Mouse (Mus musculus) heart, postnatal 4 days (tissue): ENCODE measurements around the gene Cotl1. TPM values are rescaled to one million over a fixed set of nuclear protein-coding genes. Genes with fewer than 3 reads are reported as not detected.

Experiments
- DNase-seq: peaks from one replicate; pipeline ENCODE4 v3.0.0; 2021
- total RNA-seq, 2 experiments: library from RNA; stranded (reverse); gene quantifications; 2 replicates each; pipeline ENCODE4 v1.2.3; 2021

The Cotl1 gene
- total RNA-seq, 2 experiments from 2014 or later: 51.5 to 56.0 TPM

DNA sequence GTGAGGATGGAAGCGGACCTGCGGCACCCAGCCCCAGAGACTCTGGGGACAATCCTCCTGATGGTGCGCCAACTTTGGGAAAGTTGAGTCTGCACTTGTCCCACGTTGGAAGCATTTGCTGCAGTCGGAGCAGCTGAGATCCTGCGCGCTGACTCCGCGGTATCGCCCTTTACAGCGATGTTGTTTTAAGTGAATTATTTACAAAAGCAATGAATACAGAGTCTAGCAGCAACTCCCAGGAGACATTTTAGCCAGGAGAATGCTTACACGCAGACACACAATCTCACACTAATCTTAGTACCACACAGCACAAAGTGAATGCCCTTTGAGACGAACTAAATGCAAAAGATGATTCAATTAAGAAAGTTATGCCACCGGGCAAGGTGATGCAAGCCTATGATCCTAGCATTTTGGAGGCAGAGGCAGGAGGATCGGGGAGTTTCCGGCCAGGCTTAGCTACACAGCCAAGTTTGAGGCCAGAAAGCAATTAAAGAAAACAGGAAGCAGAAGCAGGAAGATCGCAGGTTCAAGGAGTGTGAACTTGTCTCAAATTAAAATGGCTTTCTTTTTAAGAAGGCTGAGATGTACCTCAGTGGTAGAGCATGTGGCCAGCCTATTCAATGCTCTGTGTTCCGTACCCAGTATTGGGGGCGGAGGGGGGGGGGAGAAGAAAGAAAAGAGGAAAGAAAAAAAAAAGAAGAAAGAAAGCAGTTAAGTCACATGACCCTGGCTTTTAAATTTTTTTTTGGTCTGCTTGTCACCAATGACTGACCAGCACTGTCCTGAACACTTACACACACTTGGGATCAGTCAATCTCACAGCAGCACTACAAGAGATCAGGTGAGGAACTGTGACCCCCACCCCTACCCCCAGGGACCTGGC is 2.0 kb downstream of the Cotl1 start:
- DNase-seq: no peak

GRCm38 (mm10) chr8:119837553-119838071 is 2.7 kb downstream of the Cotl1 start:
- DNase-seq: peak; percentile 33

DNA sequence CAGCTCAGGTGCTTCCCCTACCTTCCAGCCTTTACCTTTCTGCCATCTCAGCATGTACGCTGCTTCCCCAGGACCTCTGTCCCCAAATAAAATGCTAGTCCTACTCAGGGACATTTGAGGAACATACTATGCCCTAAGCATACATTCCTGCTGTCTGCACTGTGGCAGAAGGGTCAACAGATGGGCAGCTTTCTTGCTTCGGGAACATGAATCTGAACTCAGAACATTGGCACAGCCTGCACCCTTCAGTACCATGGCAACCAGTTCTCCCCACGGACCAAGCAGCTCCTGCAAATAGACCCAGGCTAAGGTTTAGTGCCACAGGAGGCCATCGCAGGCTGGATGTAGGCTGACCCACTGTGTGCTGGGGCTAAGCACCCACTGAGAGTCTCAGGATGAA is 3.5 kb downstream of the Cotl1 start:
- DNase-seq: no peak

- peak; percentile 34 for DNase-seq
Observed at GRCm38 (mm10) chr8:119835270-119835669, 5.1 kb downstream of the Cotl1 start.

DNA sequence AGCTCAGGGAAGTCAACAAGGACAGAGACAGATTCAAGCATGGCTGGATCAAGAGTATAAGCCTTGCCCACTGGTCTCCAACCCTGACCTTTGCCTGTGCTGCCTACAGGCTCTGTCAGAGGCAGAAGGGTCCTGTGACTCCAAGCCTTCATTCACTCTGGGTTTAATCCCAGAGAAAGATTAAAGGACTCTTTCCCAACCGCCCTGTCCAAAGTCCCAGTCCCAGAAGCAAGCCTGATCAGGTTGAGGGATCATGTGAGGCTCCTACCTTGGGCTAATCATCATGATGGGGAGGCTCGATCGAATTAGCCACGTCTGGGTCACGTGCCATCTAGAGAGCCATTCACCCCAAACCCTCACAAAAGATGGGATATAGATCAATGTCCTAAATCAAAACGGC is 5.7 kb downstream of the Cotl1 start:
- DNase-seq: no peak

DNA sequence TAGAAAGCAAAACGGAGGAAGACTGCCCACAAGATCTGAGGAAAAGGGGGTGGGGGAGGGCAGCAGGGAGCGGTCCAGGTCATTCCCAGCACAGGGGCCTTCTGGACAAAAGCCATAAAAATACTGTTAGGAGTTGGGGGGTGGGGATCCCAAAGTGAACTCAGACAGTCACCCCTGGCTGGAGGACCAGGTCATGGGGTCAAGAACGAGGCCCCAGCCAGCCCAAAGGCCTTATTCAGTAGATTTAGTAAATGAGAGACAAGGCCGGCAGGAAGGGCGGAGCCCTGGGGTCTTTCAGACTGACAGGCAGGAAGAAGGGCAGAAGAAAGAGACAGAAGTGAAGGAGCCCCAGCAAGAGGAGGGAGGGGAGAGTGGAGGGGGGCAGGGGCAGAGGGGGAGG is 7.4 kb downstream of the Cotl1 start:
- no peak for DNase-seq

GRCm38 (mm10) chr8:119832101-119832617 is 8.2 kb downstream of the Cotl1 start:
- DNase-seq: no peak

GRCm38 (mm10) chr8:119831336-119831995 is 8.9 kb downstream of the Cotl1 start:
- DNase-seq: peak; percentile 88

- no peak for DNase-seq
Observed at GRCm38 (mm10) chr8:119830589-119830988, 9.8 kb downstream of the Cotl1 start.

- no peak for DNase-seq
Observed at GRCm38 (mm10) chr8:119829870-119830580, 10.3 kb downstream of the Cotl1 start.

DNA sequence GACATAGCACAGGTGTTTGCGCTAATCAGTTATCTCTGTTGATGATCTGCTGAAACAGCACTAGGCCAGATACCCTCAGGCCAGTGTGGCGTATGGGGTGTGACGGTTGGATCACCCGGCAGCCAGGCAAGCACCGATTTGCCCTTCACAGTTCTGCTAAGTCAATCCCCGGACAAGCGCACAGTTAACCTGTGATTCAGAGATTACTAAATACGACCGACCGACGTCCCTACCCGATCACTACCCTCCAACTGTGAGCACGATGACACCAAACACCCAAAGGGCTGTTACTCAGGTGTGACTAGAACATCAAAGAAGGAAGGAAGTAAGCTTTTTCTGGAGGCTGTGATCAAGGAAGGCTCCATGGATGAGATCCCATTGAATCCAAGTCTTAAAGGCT is 10.9 kb downstream of the Cotl1 start:
- DNase-seq: no peak

DNA sequence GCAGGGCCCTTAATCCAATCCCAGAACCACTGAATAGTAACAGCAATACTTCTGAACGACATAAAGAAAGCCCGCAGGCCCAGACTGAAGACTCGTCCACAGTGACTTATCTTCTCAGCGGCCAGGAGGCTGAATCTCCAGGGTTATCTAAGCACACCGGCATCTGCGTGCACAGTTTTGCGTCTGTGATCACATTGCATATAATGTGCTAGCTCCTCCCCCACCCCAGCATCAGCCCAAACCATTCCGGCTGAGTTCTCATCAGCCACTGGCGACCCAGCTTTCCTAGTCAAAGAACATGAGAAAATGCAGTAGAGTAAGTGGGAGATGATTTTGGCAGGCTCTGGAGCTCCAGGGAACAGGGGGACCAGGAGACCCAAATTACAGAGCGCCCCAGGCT is 11.3 kb downstream of the Cotl1 start:
- DNase-seq: no peak

DNA sequence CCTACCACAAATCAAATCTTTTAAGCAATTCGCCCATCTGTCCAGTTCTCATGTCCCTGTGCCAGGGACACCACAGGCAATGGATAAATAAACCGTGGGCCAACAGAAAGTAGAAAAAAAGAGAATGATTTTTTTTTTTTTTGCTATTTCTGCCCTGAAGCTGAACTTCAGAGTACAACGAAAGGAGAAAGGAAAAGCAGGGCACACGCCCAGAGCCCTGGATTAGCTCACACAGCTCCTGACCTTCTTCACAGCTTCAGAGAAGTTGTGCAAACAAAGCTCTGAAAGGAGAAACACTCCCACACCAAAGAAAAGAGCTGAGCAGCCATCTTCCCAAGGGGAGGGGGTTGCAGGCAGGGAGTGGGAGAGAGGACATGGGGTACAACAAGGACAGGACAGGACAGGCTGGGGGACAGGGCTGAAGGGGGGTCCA is 12.6 kb downstream of the Cotl1 start:
- DNase-seq: no peak

- DNase-seq: no peak
Observed at GRCm38 (mm10) chr8:119826982-119827381, 13.4 kb downstream of the Cotl1 start.

GRCm38 (mm10) chr8:119825950-119826730 is 14.2 kb downstream of the Cotl1 start:
- DNase-seq: no peak

DNA sequence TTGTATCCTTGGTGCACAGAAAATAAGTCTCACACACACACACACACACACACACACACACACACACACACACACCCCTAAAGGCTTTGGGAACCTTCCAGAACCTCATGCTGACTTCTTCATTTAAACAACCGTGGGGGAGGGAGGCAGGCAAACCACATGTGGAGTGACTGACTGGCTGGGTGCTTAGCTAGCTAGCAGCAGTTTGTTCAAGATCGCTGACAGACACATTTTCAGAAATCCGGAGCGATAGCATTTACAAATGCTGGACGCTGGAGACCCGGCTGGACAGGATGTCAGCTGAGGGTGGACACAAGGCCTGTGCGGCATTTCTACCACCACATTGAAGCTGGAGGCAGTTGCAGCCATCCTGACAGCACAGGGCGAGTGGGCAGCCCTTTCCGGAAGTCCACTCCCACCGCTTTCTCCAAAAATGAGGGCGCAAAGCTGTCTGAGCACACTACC is 15.5 kb downstream of the Cotl1 start:
- peak; percentile 51 for DNase-seq

GRCm38 (mm10) chr8:119824100-119824499 is 16.2 kb downstream of the Cotl1 start:
- peak; percentile 68 for DNase-seq

DNA sequence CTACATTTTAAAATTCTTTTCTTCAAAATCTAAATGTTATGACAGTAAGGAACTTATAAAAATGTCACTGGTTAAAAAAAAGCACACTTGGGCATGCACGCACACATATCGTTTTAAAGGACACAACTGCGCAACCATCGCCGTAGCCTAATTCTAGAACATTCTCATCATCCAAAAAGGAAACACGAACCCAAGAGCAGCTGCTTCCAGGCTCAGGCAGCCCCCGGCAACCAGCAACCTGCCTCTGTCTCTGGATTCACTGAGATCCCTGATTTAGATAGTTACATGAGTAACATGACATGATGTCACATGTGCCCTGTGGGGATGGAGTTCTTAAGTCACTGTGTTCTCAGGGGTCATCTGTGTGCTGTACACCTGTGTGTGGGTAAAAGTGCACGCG is 17.1 kb downstream of the Cotl1 start:
- DNase-seq: no peak

DNA sequence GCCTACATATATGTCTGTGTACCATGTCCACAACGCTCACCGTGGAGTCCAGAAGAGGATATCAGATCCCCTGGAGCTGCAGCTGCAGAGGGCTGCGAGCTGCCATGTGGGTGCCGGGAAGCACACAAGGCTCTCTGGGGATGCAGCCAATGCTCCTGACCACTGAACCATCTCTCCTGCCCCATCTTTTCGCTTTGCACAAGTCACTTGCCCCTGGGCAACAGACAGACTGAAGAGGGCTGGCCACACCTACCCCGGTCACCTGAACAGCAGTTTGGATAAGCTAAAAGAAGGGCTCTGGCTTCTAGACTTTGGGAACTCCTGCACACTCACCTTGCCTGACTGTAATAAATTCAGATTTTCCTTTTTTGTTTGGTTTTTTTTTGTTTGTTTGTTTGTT is 18.7 kb downstream of the Cotl1 start:
- no peak for DNase-seq

GRCm38 (mm10) chr8:119819976-119820375 is 20.4 kb downstream of the Cotl1 start:
- DNase-seq: no peak

DNA sequence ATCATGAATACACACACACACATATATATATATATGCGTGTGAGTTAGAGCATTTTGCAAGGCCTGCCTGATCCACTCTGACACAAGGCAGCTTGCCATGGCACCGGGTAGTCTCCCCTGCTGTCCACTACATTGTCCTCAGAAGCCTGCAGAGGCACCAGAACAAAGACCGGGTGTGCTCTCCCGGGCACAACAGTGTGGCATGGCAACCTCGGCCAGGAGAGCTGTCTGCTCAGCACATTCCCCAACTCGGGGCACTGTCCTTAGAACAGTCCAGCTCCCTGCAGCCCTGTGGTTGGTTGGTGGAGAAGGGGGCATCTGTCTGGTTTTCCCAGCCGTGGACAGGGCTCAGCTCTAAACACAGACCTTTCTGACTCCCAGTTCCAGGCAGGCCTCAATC is 21.0 kb downstream of the Cotl1 start:
- DNase-seq: no peak

DNA sequence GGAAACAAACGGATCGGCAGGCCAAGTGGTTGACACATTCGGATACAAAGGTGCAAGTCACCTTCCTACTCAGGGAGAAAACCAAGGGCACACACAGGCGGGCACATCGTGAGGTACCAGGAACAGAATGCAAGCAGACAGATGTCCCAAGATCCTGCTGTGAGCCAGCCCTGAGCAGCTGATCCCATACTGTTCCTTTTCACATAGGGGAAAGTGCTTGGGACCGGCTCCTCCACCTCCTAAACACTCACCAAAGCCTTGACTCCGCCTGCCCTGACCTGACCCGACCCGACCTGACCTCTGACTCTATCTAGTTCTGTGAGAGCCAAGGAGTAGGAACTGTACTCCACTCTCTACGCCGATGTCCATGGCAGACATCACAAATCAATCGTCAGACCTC is 22.9 kb downstream of the Cotl1 start:
- DNase-seq: no peak
